Mouse (Mus musculus) intestine, embryonic 14.5 days (tissue): ENCODE data around the gene Cxcr6. TPM values are rescaled to one million over a fixed set of nuclear protein-coding genes. Genes with fewer than 3 reads are reported as not detected.

Source experiments
- ATAC-seq: fragments of 200-750 bp; cut with Nextera tagmentation; replicated peaks from 2 replicates; pipeline ENCODE4 v1.8.0; 2017; ENCODE audit warnings: low read depth, moderate number of reproducible peaks, moderate TSS enrichment, moderate library complexity; ENCODE audit not compliant: low FRiP score, low TSS enrichment
- DNase-seq: peaks from one replicate; pipeline ENCODE4 v3.0.0-alpha.2; 2018; ENCODE audit warnings: low spot score
- H3K27ac ChIP-seq: fragments of 300-500 bp; sonication (generic); 2 replicates; pipeline ENCODE4 v1.5.1; 2014; ENCODE audit warnings: low read depth, mild to moderate bottlenecking, control low read depth
- H3K27me3 ChIP-seq: fragments of 300-500 bp; sonication (generic); replicated peaks from 2 replicates; pipeline ENCODE4 v1.6.1; 2014; ENCODE audit warnings: low read length, control low read depth; ENCODE audit not compliant: control insufficient read depth, insufficient read depth
- H3K36me3 ChIP-seq: fragments of 300-500 bp; sonication (generic); 2 replicates; pipeline ENCODE4 v1.6.1; 2014; ENCODE audit warnings: low read length, control low read depth; ENCODE audit not compliant: control insufficient read depth, insufficient read depth
- H3K4me1 ChIP-seq: fragments of 300-500 bp; sonication (generic); replicated peaks from 2 replicates; pipeline ENCODE4 v1.6.1; 2014; ENCODE audit warnings: low read length, control low read depth, mixed read lengths; ENCODE audit not compliant: control insufficient read depth, insufficient read depth
- H3K4me2 ChIP-seq: fragments of 300-500 bp; sonication (generic); 2 replicates; pipeline ENCODE4 v1.6.1; 2014; ENCODE audit warnings: low read length
- H3K4me3 ChIP-seq: fragments of 300-500 bp; sonication (generic); 2 replicates; pipeline ENCODE4 v1.5.1; 2014; ENCODE audit warnings: low read depth, low read length, control low read depth, mixed read lengths
- H3K9ac ChIP-seq: fragments of 300-500 bp; sonication (generic); 2 replicates; pipeline ENCODE4 v1.6.1; 2014; ENCODE audit warnings: mild to moderate bottlenecking, low read length
- H3K9me3 ChIP-seq: fragments of 300-500 bp; sonication (generic); 2 replicates; pipeline ENCODE4 v1.6.1; 2016; ENCODE audit warnings: low read length, control low read depth; ENCODE audit not compliant: control insufficient read depth
- WGBS: fragments of 180-500 bp; shearing (Covaris S2); extraction: QIAGEN DNeasy Blood & Tissue Kit; methylation state at CpG from one replicate; pipeline ENCODE4 v1.1.7; 2014; 5-methylcytosine and 5-hydroxymethylcytosine counted together
- polyA plus RNA-seq: library from polyadenylated mRNA; unstranded; fragments of >200 nt; fragmentation: Nextera tagmentation; extraction: Ambion mirVana; gene quantifications from 2 replicates; pipeline ENCODE4 v1.2.1, GENCODE M21; 2014

The Cxcr6 gene
- 1.3 and 1.9 TPM in 2 replicates for polyA plus RNA-seq

- H3K4me2 ChIP-seq, result no peak within 1 kb of the TSS
- no peaks in the 10 kb centered on the region for H3K9me3 ChIP-seq
- WGBS, result 84% methylated on average over 5 of the region's 5 CpGs
- H3K36me3 ChIP-seq, result peaks cover 29% of the 10 kb centered on the region
- H3K27me3 ChIP-seq, result no peaks in the 10 kb centered on the region
- no peak within 1 kb of the TSS for H3K4me3 ChIP-seq
- DNase-seq (no peak), ATAC-seq (no peak)
- H3K9ac ChIP-seq, result no peak within 1 kb of the TSS
- H3K27ac ChIP-seq, result no peak within 1 kb of the TSS
- no peaks in the 10 kb centered on the region for H3K4me1 ChIP-seq
Observed at GRCm38 (mm10) chr9:123806267-123806666, at the start of gene Cxcr6. Cxcr6 (plus strand) TSS chr9:123806475.

DNA sequence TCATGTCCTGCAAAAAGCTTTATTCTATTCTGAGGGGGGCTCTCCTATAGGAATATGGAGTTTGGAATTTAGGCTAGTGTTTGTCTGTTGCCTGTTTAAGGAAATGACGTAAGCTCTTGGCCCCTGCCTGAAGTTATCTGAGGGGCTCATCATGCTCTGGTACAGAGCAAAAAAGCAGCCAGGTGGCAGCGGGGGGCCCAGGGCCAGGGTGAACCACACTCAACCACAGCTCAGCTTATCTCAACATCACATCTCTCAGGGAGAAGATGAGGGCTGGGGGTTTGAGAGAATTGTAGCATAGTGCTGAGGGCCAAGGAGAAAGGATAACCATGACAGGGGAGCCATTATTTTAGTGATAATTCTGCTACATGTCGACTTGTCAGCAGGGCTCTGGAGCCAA is 49.5 kb upstream of the Cxcr6 start:
- no peak for DNase-seq
- H3K27ac ChIP-seq, result no peak overlapping the region
- H3K9ac ChIP-seq, result no peak overlapping the region
- H3K4me1 ChIP-seq, result no peaks in the 10 kb centered on the region
- no peak overlapping the region for H3K4me2 ChIP-seq
- no peaks in the 10 kb centered on the region for H3K36me3 ChIP-seq
- ATAC-seq, result no peak
- WGBS, result 74% methylated on average over 3 of the region's 3 CpGs
- no peaks in the 10 kb centered on the region for H3K9me3 ChIP-seq
- no peaks in the 10 kb centered on the region for H3K27me3 ChIP-seq
- H3K4me3 ChIP-seq, result no peak overlapping the region

GRCm38 (mm10) chr9:123757326-123757725 is 48.9 kb upstream of the Cxcr6 start:
- H3K4me1 ChIP-seq, result no peaks in the 10 kb centered on the region
- H3K9ac ChIP-seq, result no peak overlapping the region
- no peaks in the 10 kb centered on the region for H3K36me3 ChIP-seq
- no peak for ATAC-seq
- H3K4me3 ChIP-seq, result no peak overlapping the region
- H3K27me3 ChIP-seq, result no peaks in the 10 kb centered on the region
- 64% methylated on average over 2 of the region's 2 CpGs for WGBS
- DNase-seq, result no peak
- H3K27ac ChIP-seq, result no peak overlapping the region
- H3K9me3 ChIP-seq, result no peaks in the 10 kb centered on the region
- H3K4me2 ChIP-seq, result no peak overlapping the region

- Histone ChIP-seq H3K27ac (no peak overlapping the region), H3K9ac (no peak overlapping the region), H3K9me3 (no peaks in the 10 kb centered on the region), H3K4me2 (no peak overlapping the region), H3K27me3 (no peaks in the 10 kb centered on the region), H3K36me3 (no peaks in the 10 kb centered on the region), H3K4me3 (no peak overlapping the region), H3K4me1 (no peaks in the 10 kb centered on the region)
- WGBS, result 79% methylated on average over 1 of the region's 1 CpGs
- DNase-seq (no peak), ATAC-seq (no peak)
Observed at GRCm38 (mm10) chr9:123758156-123758555, 48.1 kb upstream of the Cxcr6 start.

DNA sequence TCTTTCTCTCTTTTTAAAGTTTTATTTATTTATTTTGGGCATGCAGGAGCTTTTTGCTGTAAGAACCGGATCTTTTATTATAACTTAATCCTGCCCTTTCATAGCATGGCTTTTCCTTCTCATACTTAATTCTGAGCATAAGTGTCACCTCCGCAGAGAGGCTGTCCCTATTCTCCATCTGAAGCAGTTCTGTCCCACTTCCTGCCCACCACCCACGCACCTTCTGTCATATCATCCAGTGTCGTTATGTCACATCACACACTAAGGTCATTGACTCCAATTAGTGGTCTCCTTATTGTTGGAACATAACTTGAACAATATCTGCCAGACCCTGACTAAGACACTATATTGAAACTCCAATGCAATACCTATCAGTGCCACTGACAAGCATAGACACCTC is 47.6 kb upstream of the Cxcr6 start:
- no peaks in the 10 kb centered on the region for H3K9me3 ChIP-seq
- no peaks in the 10 kb centered on the region for H3K36me3 ChIP-seq
- WGBS, result 81% methylated on average over 4 of the region's 4 CpGs
- ATAC-seq, result no peak
- DNase-seq, result no peak
- H3K4me2 ChIP-seq, result no peak overlapping the region
- no peak overlapping the region for H3K27ac ChIP-seq
- no peaks in the 10 kb centered on the region for H3K27me3 ChIP-seq
- no peaks in the 10 kb centered on the region for H3K4me1 ChIP-seq
- H3K4me3 ChIP-seq, result no peak overlapping the region
- no peak overlapping the region for H3K9ac ChIP-seq

DNA sequence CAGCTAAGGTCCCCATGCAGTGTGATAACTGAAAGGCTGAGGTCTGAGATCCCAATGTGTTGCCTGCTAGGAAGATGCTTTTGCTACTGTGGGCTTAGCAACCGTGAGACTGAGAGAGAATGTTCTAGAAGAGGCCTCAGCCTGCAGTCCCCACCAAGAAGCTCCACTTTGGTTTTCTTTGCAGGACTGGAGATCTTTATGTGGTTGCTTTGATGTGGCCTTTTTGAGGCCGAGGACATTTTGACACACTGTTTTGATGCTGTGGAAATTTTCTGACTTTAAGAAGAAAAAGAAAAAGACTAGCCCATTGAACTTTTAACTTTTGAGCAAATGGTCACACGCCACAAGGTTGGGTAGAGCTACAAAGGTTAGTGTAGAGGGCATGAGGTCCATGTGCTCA is 45.5 kb upstream of the Cxcr6 start:
- ATAC-seq (no peak), DNase-seq (no peak)
- Histone ChIP-seq H3K4me1 (no peaks in the 10 kb centered on the region), H3K4me3 (no peak overlapping the region), H3K27me3 (no peaks in the 10 kb centered on the region), H3K4me2 (no peak overlapping the region), H3K9me3 (no peaks in the 10 kb centered on the region), H3K27ac (no peak overlapping the region), H3K9ac (no peak overlapping the region), H3K36me3 (no peaks in the 10 kb centered on the region)
- 82% methylated on average over 3 of the region's 3 CpGs for WGBS

- ATAC-seq (no peak), DNase-seq (no peak)
- H3K4me3 ChIP-seq, result no peak overlapping the region
- H3K27ac ChIP-seq, result no peak overlapping the region
- H3K36me3 ChIP-seq, result no peaks in the 10 kb centered on the region
- 86% methylated on average over 4 of the region's 4 CpGs for WGBS
- H3K27me3 ChIP-seq, result no peaks in the 10 kb centered on the region
- H3K4me1 ChIP-seq, result no peaks in the 10 kb centered on the region
- H3K4me2 ChIP-seq, result no peak overlapping the region
- no peaks in the 10 kb centered on the region for H3K9me3 ChIP-seq
- no peak overlapping the region for H3K9ac ChIP-seq
Observed at GRCm38 (mm10) chr9:123762886-123763285, 43.4 kb upstream of the Cxcr6 start.

DNA sequence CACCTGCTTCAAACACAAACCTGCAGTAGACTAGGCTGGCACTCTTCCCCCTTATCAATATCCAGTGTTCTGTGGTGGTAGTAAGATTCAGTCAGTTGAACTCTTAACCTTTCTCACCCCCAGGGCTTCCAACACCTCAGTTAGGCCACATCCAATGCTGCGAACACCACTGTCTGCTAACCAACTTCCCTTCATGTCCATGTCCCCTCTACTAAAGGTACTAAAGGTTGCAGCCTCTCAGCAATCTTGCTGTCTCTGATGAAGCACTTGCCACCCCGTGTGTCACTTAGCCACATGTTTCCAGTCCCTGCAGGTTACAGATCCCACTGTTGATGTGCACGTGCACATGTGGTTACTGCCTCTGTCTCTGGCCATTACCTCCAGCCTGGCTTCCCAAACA is 42.5 kb upstream of the Cxcr6 start:
- WGBS, result 75% methylated on average over 3 of the region's 3 CpGs

DNA sequence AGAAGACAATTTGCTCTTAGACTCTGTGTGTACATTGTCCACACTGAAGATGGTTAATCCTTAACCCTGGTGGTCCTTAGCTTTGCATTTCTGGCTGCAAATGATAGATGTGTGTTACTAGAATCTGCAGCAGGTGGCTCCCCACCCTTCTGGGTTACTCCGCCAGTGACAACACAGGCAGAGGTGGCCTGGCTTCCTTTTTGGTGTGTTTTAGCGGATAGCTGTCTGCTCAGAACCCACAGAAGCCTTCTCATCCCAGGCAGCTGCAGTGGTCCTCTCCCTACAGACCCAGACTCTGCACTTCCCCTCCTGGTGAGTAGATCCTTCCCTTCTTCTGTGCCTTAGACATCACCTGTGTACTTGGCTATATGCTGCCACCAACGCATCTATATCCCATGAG is 39.3 kb upstream of the Cxcr6 start:
- 94% methylated on average over 3 of the region's 3 CpGs for WGBS
- H3K4me2 ChIP-seq, result no peak overlapping the region
- no peaks in the 10 kb centered on the region for H3K27me3 ChIP-seq
- H3K27ac ChIP-seq, result no peak overlapping the region
- no peaks in the 10 kb centered on the region; the same call in 1 of the 2 replicates for H3K4me1 ChIP-seq
- no peaks in the 10 kb centered on the region for H3K9me3 ChIP-seq
- no peak overlapping the region for H3K4me3 ChIP-seq
- no peak overlapping the region for H3K9ac ChIP-seq
- no peak for DNase-seq
- no peaks in the 10 kb centered on the region for H3K36me3 ChIP-seq
- ATAC-seq, result no peak

More for the DNA sequence above, 42.5 kb upstream of the Cxcr6 start:
- Histone ChIP-seq H3K4me3 (no peak overlapping the region), H3K9me3 (no peaks in the 10 kb centered on the region), H3K27me3 (no peaks in the 10 kb centered on the region), H3K36me3 (no peaks in the 10 kb centered on the region), H3K4me1 (no peaks in the 10 kb centered on the region), H3K9ac (no peak overlapping the region), H3K4me2 (no peak overlapping the region), H3K27ac (no peak overlapping the region)
- ATAC-seq (no peak), DNase-seq (no peak)
